Mouse (Mus musculus) kidney, postnatal 10 days (tissue): ENCODE measurements around the gene Muc1.
A peak's percentile ranks its signal among the peaks of the same experiment; 100 is the strongest.
"Not testable (repeated sequence)": the region's sequence is repeated elsewhere in the genome, so short reads cannot be mapped to it uniquely, and the experiment has no call there.

Experiments
- DNase-seq: peaks from one replicate; pipeline ENCODE4 v3.0.0; 2021; ENCODE audit warnings: mixed read lengths

The Muc1 gene

DNA sequence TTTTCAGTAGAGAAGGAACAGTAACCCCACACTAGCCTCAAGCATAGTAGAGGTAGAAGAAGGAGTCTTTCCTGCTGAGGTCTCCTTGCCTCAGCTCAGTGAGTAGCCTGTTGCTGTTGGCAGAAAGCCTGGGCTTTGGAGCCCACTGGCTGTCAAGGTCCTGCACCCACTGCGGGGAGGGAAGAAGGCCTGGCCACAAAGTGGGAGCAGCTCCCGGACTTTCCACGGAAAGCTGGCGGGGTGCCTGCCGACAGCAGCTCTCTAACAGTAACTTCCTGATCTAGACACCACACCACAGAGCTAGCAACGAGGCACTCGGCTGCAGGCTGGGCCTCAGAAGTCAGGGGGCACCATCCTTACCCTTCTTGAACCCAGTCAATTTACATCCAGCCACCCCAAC, 18.1 kb upstream of the Muc1 start:
- peak; percentile 87 for DNase-seq

DNA sequence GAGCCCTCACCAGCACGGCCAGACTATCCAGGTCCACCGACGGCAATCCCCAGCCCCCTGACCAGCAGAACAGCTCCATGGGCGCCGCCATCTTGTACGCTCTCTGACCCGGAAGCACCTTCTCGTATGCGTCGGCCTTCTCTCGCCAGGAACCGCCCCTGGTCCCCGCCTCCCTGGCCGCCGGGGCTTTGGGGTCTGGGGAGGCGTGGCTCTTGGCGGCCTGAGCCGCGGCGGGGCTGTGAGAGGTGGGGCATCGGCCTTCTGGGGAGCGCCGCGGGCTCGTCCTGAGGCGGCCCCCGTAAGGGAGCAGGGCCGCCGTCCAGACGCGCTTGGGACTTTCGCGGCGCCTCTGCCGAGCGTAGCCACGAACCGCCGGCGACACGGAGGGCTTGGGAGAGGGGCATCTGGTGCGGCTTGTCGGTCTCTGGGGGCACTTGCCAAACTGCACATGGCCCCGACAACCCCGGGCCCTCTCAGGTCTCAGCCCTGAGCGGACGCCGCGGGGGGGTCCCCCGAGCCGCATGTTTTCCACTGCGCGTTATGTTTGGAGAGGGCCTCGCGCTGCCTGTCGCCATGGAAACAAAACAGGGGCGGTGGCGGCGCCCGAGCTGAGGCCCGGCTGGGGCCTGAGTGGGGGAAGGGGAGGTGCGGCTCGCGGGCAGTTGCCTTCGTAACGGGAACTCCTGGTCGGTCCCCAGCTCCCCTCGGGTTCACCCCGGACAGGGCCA, 14.9 kb upstream of the Muc1 start:
- peak; percentile 96 for DNase-seq

DNA sequence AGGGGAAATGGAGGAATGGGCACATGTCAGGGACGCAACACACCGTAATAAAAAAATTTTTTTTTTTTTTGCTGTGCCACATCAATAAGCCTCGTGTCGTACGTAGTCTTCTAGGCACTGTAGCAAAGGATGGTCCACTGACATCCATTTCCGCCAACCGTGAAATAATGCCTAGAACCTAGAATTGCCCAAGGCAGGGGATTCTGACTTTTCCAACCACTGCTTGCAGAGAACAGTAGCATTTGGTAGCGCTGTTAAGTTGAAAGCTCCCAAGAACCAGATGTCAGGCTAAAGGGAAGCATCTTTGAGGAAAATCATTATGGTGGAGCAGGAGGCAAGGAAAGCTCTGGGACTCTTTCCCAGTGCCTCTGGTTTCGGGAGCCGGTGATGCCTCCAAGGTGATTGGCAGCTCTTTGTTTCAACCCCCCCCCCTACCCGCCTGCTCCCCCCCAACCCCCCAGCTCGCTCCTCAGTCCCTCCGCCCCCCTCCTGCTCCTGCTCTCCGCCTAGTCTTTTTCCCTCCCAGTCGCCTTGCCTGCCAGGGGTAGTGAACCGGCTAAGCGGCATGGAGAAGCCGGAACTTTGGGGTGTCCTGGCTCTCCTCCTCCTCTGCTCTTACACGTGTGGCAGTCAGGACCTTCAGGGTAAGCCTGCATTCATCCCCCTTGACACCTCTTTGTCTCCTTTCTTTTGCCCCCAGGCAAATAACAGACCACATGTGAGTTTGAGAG, 14.0 kb upstream of the Muc1 start, which contains the start of gene Thbs3:
Gene Thbs3 (plus strand): TSS at position 500 of the 731 bp plus-strand sequence.
- peak; percentile 58 for DNase-seq

DNA sequence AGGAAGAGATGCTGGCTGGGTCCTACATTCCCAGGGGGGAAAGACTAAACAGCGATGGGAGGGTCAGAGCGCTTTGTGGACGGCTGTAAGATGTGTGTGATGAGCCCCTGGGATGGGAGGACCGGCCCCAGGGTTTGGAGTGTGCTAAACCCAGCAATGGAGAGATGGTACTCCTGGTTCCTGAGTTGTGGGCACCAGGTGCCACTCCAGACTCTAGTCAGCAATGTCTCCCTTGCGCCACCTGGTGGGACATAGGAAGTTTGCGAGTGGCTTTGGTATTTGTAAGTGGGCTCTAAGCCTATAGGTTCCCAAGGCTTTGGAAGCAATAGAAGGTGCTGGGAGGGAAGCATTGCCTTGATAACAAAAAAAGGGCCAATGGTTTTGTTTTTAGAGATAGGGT, 13.0 kb upstream of the Muc1 start:
- peak; percentile 92 for DNase-seq

DNA sequence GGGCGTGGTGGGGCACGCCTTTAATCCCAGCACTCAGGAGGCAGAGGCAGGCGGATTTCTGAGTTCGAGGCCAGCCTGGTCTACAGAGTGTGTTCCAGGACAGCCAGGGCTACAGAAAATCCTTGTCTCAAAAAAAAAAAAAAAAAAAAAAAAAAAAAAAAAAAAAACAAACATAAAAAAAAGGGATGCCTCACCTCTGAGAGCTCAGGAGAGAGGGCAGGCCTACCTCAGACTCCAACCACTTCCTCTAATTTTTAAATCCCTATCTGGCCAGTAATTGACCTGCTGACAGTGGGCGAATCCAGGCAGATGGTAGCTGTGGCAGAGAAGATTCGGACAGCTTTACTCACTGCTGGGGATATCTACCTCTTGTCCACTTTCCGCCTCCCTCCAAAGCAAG, 12.4 kb upstream of the Muc1 start:
- DNase-seq, result not testable (repeated sequence)

DNA sequence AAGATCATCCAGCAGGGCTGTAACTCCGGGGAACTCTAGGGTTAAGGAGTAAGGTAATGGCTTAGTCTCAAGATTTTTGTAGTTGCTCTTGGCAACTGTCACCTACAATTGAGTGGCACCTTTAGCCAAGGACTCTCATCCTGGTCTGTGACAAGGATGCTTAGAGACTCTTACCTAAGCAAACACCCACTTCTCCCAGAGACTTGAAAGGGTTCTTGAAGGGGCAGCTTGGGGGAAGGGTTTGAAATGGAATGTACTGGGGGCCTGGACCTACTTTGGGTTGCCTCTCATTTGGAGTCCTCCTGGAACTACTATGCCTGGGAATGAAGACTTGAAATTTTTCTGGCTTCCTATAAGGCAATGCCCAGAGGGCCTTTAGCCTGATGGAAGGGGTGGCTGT, 10.6 kb upstream of the Muc1 start:
- DNase-seq, result no peak

DNA sequence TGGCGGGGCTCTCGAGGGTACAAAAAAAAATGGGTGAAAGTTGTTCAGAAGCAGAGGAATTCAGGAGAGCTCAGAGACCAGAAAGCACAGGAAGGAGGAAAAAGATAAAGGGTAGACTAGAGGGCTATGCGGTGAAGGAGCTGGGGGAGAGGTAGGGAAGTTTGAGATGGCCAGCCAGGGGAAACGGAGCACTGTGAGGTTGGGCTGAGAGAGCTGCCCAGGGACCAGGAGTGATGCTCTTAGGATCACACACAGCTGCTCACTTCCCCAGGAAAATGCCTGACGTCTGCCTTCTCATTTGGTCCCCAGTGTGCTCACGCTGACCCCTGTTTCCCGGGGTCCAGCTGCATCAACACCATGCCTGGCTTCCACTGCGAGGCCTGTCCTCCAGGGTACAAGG, 9.3 kb upstream of the Muc1 start:
- DNase-seq, result peak; percentile 4

DNA sequence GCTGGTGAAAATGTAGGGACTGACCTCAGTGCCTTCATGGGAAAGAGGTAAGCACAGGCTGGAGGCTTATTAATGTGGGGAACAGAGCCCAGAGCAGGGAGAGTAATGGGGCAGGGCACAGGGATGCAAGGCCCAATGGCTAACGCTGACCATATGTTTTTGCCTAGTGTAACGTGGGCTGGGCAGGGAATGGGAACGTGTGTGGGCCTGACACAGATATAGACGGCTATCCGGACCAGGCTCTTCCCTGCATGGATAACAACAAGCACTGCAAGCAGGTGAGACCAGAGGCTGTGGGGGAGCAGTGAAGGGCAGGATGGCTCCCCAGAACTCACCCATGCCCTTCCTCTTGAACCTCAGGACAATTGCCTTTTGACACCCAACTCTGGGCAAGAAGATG, 7.7 kb upstream of the Muc1 start:
- no peak for DNase-seq

DNA sequence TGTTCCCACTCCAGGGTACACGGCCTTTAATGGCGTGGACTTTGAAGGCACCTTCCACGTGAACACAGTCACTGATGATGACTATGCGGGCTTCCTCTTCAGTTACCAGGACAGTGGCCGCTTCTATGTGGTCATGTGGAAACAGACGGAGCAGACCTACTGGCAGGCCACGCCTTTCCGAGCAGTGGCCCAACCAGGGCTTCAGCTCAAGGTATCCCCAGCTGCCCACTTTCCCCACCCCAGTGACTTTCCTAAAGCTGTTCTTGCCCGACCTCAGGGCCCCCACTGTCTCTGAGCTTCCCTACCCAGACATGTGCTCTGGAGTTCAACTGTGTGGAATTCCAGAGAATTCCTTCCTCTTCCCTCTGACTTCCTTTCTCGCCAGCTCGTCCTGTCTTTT, 4.1 kb upstream of the Muc1 start:
- no peak for DNase-seq

DNA sequence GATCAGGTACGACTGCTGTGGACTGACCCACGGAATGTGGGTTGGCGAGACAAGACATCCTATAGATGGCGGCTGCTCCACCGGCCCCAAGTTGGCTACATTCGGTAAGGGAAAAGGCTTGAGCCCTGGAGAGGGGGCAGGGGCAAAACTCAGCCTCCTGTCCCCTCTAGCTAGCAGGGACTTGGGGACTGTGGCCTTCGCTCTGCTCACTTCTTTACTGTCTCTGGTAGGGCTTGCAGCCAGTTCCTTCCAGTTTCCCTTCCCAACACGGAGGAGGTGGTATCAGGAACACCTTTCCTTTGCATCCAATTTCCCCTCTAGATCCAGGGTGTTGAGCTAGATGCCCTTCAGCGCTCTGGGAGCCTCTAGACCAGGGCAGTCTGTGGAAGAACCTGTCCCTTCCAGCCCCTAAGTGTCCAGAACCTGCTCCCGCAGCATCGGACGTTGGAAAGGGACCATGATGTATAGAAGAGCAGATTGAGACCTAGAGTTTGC, 3.5 kb upstream of the Muc1 start:
- no peak for DNase-seq

DNA sequence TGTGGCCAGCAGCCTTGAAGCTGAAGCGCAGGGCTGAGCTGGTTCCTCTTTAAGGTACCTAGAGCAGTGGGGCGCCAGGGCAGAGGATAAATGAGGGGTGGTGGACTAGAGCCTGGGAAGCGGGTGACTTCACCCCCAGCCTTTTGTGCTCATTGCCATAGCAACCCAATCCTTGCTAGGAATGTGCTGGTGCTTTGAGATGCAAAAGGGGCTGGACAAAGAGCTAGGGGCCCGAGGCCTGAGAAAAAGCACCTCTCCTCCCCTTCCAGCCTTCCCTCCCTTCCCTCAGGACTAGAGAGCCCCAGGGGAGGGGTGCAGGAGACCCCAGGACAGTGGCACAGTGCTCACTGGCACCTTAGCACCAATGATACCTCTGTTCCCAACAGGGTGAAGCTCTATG, 2.9 kb upstream of the Muc1 start:
- DNase-seq, result no peak

DNA sequence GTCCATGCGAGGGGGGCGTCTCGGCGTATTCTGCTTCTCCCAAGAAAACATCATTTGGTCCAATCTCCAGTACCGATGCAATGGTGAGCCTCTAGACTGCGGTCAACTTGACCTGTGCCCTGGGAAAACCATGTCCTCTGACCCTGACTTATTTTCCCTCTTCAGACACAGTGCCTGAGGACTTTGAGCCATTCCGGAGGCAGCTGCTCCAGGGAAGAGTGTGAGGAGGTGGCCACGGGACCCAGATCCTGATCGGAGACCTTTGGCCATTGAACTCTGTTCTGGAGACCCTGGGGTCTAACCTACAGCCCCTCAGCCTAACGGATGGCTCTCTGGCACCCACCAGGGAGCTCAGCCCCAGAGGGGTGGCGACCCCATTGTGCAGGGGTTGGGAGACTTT, 2.5 kb upstream of the Muc1 start:
- DNase-seq, result no peak

DNA sequence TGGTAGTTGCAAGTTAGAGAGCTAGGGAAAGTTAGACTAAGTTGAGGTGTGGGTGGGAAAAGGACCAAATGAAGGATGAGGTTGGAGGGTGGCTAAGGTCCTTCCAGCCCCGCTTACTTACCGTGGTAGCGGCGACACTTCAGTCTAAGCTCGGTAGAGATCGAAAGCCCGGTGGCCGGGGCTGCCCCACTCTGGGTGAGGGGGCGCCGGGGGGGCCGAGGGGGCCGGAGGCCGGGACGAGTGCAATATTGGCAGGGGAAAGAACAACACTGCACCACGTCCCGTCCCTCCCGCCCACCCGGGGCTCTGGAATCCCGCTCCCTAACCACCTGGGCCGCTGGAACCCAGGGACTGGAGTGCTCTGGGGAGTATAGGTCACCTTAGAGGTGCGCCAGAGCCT, 2.0 kb upstream of the Muc1 start, which contains the start of gene Mtx1:
Gene Mtx1 (minus strand): TSS at position 189 of the 400 bp plus-strand sequence.
- peak; percentile 53 for DNase-seq

DNA sequence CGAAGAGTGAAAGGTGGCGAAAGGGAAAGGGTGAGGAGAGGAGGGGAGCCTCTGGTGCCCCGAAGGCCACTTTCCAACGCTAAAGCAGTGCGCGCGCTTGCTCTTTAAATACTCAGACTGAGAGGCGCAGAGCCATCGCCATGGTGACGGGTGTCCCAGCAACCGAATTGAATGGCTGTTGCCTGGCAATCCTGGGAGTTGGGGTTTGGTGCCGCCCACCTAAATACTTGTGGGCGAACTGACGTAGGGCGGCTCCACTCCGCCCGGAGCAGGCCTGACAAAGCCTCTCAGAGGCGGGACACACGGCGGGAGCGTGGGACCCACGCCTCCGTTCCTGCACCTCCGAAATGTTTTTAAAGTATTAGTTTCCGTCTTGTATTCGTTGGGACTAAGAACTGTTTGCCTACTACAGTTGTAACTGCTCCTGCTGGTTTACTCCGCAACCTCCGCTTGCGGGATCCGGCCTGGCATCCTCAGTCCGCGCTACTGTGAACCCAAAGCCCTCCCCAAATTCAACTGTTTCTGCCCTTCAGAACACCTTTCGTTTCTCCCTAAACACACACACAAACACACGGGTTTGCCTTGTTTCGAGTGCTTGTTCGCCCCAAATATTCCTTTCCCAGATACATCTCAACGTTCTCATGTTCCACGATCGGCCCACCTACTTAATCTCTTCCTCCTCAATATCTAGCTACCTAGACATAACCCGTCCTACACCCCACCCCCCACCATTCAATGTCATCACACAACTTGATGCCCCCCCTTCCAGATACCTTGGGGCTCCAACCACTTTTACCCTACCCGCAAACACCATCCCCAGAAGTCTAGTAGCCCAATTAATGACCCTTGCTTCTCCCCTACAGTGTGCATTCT, 1.3 kb upstream of the Muc1 start:
- peak; percentile 92 for DNase-seq

DNA sequence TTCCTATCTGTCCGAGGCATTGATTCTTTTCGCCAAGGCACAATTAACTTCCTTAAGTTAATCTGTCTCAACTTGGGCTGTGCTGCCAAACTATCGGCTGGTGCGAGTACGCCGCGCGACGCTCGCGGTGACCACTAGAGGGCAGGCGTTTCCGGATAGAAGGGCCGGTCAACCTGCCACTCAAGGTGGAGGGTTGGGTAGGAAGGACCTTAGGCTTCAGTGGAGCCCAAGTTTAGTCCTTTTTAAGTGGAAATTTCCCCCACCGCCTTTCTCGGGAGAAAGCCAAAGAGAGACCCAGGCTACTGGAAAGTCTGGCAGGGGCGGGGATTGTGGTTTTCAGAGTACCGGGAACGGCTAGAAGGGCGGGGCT, 692 bp upstream of the Muc1 start:
- peak; percentile 94 for DNase-seq

DNA sequence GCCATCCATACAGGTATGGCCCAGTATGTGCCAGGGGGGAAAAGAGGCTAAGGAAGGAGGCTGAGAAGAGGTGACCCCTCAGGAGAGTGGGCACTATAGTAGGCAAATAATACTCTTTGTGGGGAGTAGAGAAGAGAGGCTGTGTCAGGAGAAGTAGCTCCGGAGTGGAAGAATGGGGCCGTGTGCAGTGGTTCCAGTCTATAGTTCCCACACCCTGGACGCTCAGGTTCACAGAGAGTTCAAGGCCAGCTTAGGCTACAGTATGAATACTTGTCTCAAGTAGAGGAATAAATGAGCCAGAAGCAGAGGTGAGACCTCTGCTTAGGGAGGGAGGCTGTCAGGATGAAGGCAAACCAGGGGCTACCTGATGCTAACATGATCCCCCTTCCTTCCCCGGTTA, 419 bp downstream of the Muc1 start:
- DNase-seq, result no peak

DNA sequence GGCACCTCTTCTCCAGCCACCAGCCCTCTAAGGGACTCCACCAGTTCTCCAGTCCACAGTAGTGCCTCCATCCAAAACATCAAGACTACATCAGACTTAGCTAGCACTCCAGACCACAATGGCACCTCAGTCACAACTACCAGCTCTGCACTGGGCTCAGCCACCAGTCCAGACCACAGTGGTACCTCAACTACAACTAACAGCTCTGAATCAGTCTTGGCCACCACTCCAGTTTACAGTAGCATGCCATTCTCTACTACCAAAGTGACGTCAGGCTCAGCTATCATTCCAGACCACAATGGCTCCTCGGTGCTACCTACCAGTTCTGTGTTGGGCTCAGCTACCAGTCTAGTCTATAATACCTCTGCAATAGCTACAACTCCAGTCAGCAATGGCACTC, 1.7 kb downstream of the Muc1 start:
- no peak for DNase-seq

DNA sequence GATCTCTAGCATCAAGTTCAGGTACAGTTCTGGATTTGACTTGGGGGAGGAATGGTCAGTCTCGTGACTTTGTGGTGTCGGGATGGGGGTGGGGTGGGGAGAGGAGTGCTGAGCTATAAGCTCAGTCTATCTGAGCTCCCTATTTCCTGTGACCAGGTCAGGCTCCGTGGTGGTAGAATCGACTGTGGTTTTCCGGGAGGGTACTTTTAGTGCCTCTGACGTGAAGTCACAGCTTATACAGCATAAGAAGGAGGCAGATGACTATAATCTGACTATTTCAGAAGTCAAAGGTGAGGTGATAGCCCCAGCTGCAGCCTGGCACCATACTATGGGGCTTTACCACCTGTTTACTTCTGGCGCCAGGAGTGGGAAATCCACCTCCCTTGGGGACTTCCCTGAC, 2.5 kb downstream of the Muc1 start:
- DNase-seq, result no peak

DNA sequence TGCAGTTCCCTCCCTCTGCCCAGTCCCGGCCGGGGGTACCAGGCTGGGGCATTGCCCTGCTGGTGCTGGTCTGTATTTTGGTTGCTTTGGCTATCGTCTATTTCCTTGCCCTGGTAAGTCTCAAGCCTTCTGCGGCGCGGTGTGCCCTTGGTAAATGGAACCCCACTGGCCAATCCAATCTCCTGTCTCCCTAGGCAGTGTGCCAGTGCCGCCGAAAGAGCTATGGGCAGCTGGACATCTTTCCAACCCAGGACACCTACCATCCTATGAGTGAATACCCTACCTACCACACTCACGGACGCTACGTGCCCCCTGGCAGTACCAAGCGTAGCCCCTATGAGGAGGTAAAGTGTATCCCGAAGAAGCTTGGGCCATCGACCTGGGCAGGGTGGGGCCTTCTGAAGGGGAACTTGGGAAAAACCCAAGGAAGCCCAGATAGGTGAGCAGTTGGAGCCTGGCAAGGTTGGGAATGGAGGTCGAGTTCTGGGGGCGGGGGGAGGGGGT, 3.0 kb downstream of the Muc1 start:
- DNase-seq, result no peak

DNA sequence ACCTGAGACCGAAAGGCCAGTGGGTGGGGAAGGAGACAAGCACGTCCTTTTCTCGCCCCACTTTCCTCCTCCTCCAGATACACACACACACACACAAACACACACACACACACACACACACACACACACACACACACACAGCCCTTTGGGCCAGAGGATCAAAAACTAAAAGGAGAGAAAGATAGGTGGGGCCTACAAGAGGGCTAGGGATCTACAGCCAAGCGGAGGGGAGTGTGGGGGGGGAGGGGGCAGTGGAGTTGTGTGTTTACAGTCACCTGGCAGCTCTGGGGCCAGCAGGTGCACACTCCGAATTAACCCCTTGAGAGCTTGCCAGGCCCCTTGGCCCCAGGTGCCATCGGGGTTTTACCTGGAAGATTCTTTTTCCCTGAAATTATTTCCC, 3.8 kb downstream of the Muc1 start:
- no peak for DNase-seq

DNA sequence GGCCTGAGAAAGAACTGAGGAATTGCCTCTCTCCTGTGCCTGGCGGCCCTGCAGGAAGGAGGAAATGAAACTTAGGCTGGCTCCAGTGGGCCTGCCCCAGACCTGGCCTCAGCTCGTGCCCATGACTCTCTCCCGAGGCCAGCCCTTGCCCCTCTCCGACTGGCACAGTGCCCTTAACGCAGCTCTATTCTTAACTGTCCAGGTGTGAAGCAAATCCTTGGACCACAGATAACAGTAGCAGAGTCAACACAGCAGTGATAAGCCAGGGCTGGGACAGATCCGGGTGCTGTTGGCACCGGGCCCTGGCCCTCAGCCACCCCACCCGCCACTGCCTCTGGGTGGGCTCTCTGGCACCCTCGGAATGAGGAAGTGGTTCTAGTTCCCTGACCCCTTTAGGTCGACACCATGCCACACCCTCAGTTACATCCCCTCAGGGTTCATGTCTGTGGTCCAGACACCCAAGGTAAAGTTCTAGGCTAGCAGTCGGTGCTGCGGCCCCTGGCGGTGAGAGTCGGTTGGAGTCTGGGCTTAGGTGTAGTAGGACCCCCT, 4.8 kb downstream of the Muc1 start:
- peak; percentile 47 for DNase-seq

DNA sequence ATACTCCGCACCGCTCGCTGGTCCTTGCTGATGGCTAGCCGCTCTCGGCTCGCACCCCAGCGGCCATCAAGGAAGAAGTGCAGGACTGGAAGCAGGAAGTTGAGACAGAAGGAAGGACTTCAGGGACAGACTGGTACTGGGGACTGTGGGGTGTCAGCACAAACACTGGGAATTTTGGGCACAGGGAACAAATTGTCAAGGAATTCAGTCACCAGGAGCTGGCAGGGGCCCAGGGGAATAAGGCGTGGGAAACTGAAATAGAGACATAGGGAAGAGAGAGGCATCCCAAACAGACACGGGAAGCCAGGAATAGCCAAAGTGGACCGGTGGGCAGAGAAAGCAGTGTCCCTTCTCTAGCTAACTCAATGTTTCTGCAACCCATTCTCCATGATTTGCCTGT, 7.7 kb downstream of the Muc1 start:
- DNase-seq, result no peak

DNA sequence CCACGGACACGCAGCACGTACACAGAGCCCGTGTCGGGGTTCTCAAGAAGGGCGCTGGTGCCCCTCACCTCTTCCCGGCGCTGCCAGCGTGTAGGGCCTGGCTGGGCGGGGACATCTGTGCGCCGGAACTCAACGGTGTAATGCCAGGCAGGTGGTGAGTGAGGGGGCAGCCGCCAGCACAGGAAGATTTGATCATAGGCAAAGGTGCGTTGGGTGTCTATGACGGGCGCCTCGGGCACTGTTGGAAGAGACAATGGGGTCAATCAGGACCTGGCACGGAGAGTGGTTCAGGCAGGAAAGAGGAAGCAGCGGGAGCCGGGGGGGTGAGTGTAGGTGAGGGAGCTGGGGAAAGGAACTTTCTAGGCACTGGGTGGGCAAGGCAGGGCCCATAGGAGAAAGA, 8.8 kb downstream of the Muc1 start:
- DNase-seq, result no peak
